Mouse (Mus musculus) kidney, adult 2 months (tissue): Measurements from ENCODE around the gene Gpank1.

Source experiments
- CTCF ChIP-seq: fragments of 200-500 bp; conservative IDR thresholded peaks from 2 replicates; pipeline ENCODE4 v1.5.1; 2011; ENCODE audit warnings: low read depth, mild to moderate bottlenecking, control low read depth, low read length, moderate library complexity, mixed read lengths; ENCODE audit not compliant: insufficient read depth, insufficient read length
- POLR2A ChIP-seq: fragments of 200-500 bp; IDR thresholded peaks from one replicate; pipeline ENCODE4 v1.6.1; 2011; ENCODE audit warnings: low read depth, low read length, control low read depth

DNA sequence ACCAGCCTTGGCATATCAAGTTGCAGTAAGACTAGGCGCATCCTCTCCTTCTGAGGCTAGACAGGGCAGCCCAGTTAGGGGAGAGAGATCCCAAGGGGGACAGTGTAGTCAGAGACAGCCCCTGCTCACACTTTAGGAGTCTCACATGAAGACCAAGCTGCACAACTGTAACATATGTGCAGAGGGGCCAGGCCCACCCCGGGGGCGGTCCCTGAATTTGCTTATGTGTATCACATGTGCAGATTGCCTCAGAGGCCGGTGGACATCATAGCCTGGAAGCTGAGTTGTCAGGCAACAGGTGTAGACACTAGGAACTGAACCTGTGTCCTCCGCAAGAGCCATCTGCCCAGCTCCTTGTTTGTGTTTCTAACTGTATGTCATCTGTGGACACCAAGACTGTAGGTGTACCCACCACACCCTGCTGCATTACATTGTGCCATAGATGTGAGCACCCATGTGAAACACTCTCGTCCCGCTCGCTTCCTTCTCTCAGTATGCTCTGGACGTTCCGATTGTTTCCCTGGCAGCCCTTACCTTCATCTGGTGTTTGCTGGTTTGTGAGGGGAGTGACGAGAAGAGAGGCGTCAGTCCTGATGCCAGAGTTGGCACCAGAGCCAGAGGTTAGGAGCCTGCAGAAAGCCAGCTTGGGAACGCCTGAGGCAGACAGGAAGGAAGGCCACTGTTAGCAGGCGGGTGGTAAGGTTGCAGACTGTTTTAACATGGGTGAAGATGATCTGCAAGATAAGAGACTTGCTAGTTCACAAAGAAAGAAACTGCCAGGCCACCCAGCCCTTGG is 28.7 kb upstream of the Gpank1 start:
- TF ChIP-seq CTCF, result no peak
- no peak for TF ChIP-seq POLR2A
